Mouse (Mus musculus) CH12.LX (cell line): Measurements from ENCODE around the gene Sap25. TPM values are rescaled to one million over a fixed set of nuclear protein-coding genes. Genes with fewer than 3 reads are reported as not detected.

ENCODE experiments used
- DNase-seq: peaks from one replicate; pipeline ENCODE4 v3.0.0-alpha.2; 2013; ENCODE audit errors: extremely low read depth
- H3K27ac ChIP-seq: 2 replicates; pipeline ENCODE4 v1.5.1; 2012; ENCODE audit warnings: low read depth, mild to moderate bottlenecking, control low read depth, moderate library complexity; ENCODE audit not compliant: insufficient read depth
- H3K27me3 ChIP-seq: replicated peaks from 2 replicates; pipeline ENCODE3; 2012; ENCODE audit warnings: inconsistent platforms
- H3K36me3 ChIP-seq, 2 experiments: replicated peaks in 1 of 2; 2 replicates each; pipeline versions ENCODE3 to v1.6.1; 2012; ENCODE audit warnings: inconsistent platforms in 1 of 2, low read length in 1 of 2, mild to moderate bottlenecking in 1 of 2, mixed read lengths in 1 of 2, moderate library complexity in 1 of 2; ENCODE audit not compliant: control insufficient read depth in 1 of 2, insufficient read depth in 1 of 2
- H3K4me1 ChIP-seq, 2 experiments: 2 replicates each; pipeline ENCODE4 v1.6.1; 2012; ENCODE audit warnings: inconsistent platforms in 1 of 2, moderate library complexity in 1 of 2; ENCODE audit not compliant: insufficient read depth in 2 of 2, control insufficient read depth in 1 of 2
- H3K4me2 ChIP-seq: 2 replicates; pipeline ENCODE4 v1.6.1; 2012; ENCODE audit warnings: low read depth, mild to moderate bottlenecking, control low read depth; ENCODE audit not compliant: poor library complexity, insufficient read depth, severe bottlenecking
- H3K4me3 ChIP-seq, 3 experiments: fragments of 150-350 bp in 1 of 3; sonication (generic) in 1 of 3; replicated peaks in 1 of 3; 2 replicates each; pipeline versions ENCODE3 to v1.5.1; 2011 to 2012; ENCODE audit warnings: low read depth in 2 of 3, low read length in 2 of 3, mild to moderate bottlenecking in 2 of 3, moderate library complexity in 2 of 3, control low read depth in 1 of 3, improper control_type of control experiment in 1 of 3, inconsistent platforms in 1 of 3, mixed read lengths in 1 of 3; ENCODE audit not compliant: poor library complexity in 1 of 3
- H3K79me2 ChIP-seq: replicated peaks from 2 replicates; pipeline ENCODE4 v1.6.1; 2012; ENCODE audit warnings: mild to moderate bottlenecking, moderate library complexity; ENCODE audit not compliant: control insufficient read depth, poor library complexity, insufficient read depth, severe bottlenecking; ENCODE audit errors: extremely low read depth
- H3K9ac ChIP-seq: 2 replicates; pipeline ENCODE4 v1.6.1; 2012; ENCODE audit warnings: low read depth, mild to moderate bottlenecking, control low read depth, moderate library complexity; ENCODE audit not compliant: insufficient read depth
- H3K9me3 ChIP-seq: replicated peaks from 2 replicates; pipeline ENCODE3; 2012; ENCODE audit warnings: low read length, inconsistent platforms, mixed read lengths
- BHLHE40 ChIP-seq: IDR thresholded peaks from 2 replicates; pipeline ENCODE4 v1.6.1; 2011; ENCODE audit warnings: mild to moderate bottlenecking, low read depth, low read length, improper control_type of control experiment
- CHD2 ChIP-seq: IDR thresholded peaks from 2 replicates; pipeline ENCODE4 v1.6.1; 2011; ENCODE audit warnings: low read length, improper control_type of control experiment
- E2F4 ChIP-seq: IDR thresholded peaks from 2 replicates; pipeline ENCODE4 v1.6.1; 2011; ENCODE audit warnings: low read depth, low read length, improper control_type of control experiment; ENCODE audit not compliant: insufficient replicate concordance
- ELF1 ChIP-seq: IDR thresholded peaks from 2 replicates; pipeline ENCODE4 v1.6.1; 2014; ENCODE audit warnings: low read depth, mild to moderate bottlenecking, inconsistent platforms, low read length, improper control_type of control experiment
- EP300 ChIP-seq: IDR thresholded peaks from 2 replicates; pipeline ENCODE4 v1.6.1; 2011; ENCODE audit warnings: low read length, improper control_type of control experiment
- ETS1 ChIP-seq: conservative IDR thresholded peaks from 2 replicates; pipeline ENCODE4 v1.6.1; 2012; ENCODE audit warnings: low read depth, mild to moderate bottlenecking, inconsistent platforms, low read length, improper control_type of control experiment, moderate library complexity
- HCFC1 ChIP-seq: IDR thresholded peaks from 2 replicates; pipeline ENCODE4 v1.6.1; 2012; ENCODE audit warnings: low read depth, mild to moderate bottlenecking, inconsistent platforms, low read length, improper control_type of control experiment
- IRF4 ChIP-seq: IDR thresholded peaks from 2 replicates; pipeline ENCODE4 v1.6.1; 2014; ENCODE audit warnings: low read depth, mild to moderate bottlenecking, inconsistent platforms, low read length, improper control_type of control experiment
- JUN ChIP-seq: IDR thresholded peaks from 2 replicates; pipeline ENCODE4 v1.6.1; 2011; ENCODE audit warnings: low read depth, mild to moderate bottlenecking, low read length, improper control_type of control experiment, moderate library complexity; ENCODE audit not compliant: insufficient read depth
- JUND ChIP-seq: conservative IDR thresholded peaks from 2 replicates; pipeline ENCODE4 v1.6.1; 2011; ENCODE audit warnings: low read depth, low read length, improper control_type of control experiment
- KAT2A ChIP-seq: IDR thresholded peaks from 2 replicates; pipeline ENCODE4 v1.6.1; 2012; ENCODE audit warnings: low read length, improper control_type of control experiment, inconsistent platforms; ENCODE audit not compliant: insufficient replicate concordance
- MAX ChIP-seq: IDR thresholded peaks from 2 replicates; pipeline ENCODE4 v1.6.1; 2011; ENCODE audit warnings: low read length, improper control_type of control experiment
- MAZ ChIP-seq: IDR thresholded peaks from 2 replicates; pipeline ENCODE4 v1.6.1; 2012; ENCODE audit warnings: low read depth, mild to moderate bottlenecking, inconsistent platforms, low read length, improper control_type of control experiment, moderate library complexity
- MEF2A ChIP-seq: IDR thresholded peaks from 2 replicates; pipeline ENCODE4 v1.6.1; 2014; ENCODE audit warnings: low read depth, mild to moderate bottlenecking, inconsistent platforms, low read length, improper control_type of control experiment, borderline replicate concordance
- MXI1 ChIP-seq: IDR thresholded peaks from 2 replicates; pipeline ENCODE4 v1.6.1; 2011; ENCODE audit warnings: mild to moderate bottlenecking, low read depth, low read length, improper control_type of control experiment
- MYC ChIP-seq: IDR thresholded peaks from 2 replicates; pipeline ENCODE4 v1.6.1; 2011; ENCODE audit warnings: low read depth, mild to moderate bottlenecking, improper control_type of control experiment, low read length
- NELFE ChIP-seq: IDR thresholded peaks from 2 replicates; pipeline ENCODE4 v1.6.1; 2011; ENCODE audit warnings: low read depth, low read length, improper control_type of control experiment
- NRF1 ChIP-seq: IDR thresholded peaks from 2 replicates; pipeline ENCODE4 v1.6.1; 2014; ENCODE audit warnings: low read depth, mild to moderate bottlenecking, inconsistent platforms, low read length, improper control_type of control experiment, moderate library complexity
- PAX5 ChIP-seq: IDR thresholded peaks from 2 replicates; pipeline ENCODE4 v1.6.1; 2012; ENCODE audit warnings: low read length, inconsistent platforms, mixed read lengths
- POLR2A ChIP-seq: IDR thresholded peaks from 2 replicates; pipeline ENCODE4 v1.6.1; 2011; ENCODE audit warnings: low read depth, mild to moderate bottlenecking, improper control_type of control experiment, low read length
- RAD21 ChIP-seq: IDR thresholded peaks from 2 replicates; pipeline ENCODE4 v1.6.1; 2011; ENCODE audit warnings: low read depth, mild to moderate bottlenecking, low read length, improper control_type of control experiment, moderate library complexity
- RCOR1 ChIP-seq: conservative IDR thresholded peaks from 2 replicates; pipeline ENCODE4 v1.6.1; 2012; ENCODE audit warnings: low read depth, mild to moderate bottlenecking, inconsistent platforms, low read length, improper control_type of control experiment
- SIN3A ChIP-seq: IDR thresholded peaks from 2 replicates; pipeline ENCODE4 v1.6.1; 2012; ENCODE audit warnings: low read length, improper control_type of control experiment, inconsistent platforms
- SMC3 ChIP-seq: IDR thresholded peaks from 2 replicates; pipeline ENCODE4 v1.6.1; 2011; ENCODE audit warnings: low read depth, low read length, improper control_type of control experiment
- TBP ChIP-seq: conservative IDR thresholded peaks from 2 replicates; pipeline ENCODE4 v1.6.1; 2011; ENCODE audit warnings: low read depth, low read length, improper control_type of control experiment
- TCF12 ChIP-seq: IDR thresholded peaks from 2 replicates; pipeline ENCODE4 v1.6.1; 2014; ENCODE audit warnings: low read depth, mild to moderate bottlenecking, inconsistent platforms, low read length, improper control_type of control experiment
- UBTF ChIP-seq: IDR thresholded peaks from 2 replicates; pipeline ENCODE4 v1.6.1; 2012; ENCODE audit warnings: low read depth, mild to moderate bottlenecking, inconsistent platforms, low read length, improper control_type of control experiment, moderate library complexity
- USF2 ChIP-seq: conservative IDR thresholded peaks from 2 replicates; pipeline ENCODE4 v1.6.1; 2011; ENCODE audit warnings: low read depth, low read length, improper control_type of control experiment
- ZC3H11A ChIP-seq: IDR thresholded peaks from 2 replicates; pipeline ENCODE4 v1.6.1; 2012; ENCODE audit warnings: low read depth, mild to moderate bottlenecking, inconsistent platforms, low read length, improper control_type of control experiment
- ZKSCAN1 ChIP-seq: IDR thresholded peaks from 2 replicates; pipeline ENCODE4 v1.6.1; 2012; ENCODE audit warnings: low read depth, inconsistent platforms, low read length, improper control_type of control experiment, borderline replicate concordance
- ZNF384 ChIP-seq: IDR thresholded peaks from 2 replicates; pipeline ENCODE4 v1.6.1; 2012; ENCODE audit warnings: low read depth, low read length, improper control_type of control experiment, inconsistent platforms
- dilution Hi-C: fragments of 300-500 bp; cut with MboI; formaldehyde crosslinking; loops from 2 replicates; pipeline ENCODE4 v1.14.3; 2020; ENCODE audit warnings: low sequenced_read_pairs; ENCODE audit not compliant: extremely low pct_unique_long_range_greater_than_20kb, extremely low pct_ligation_motif_present
- in situ Hi-C: fragments of 300-500 bp; cut with MboI; formaldehyde crosslinking; loops from 3 replicates; pipeline ENCODE4 v1.14.3; 2019; ENCODE audit warnings: low sequenced_read_pairs, low pct_ligation_motif_present, low pct_unique_long_range_greater_than_20kb, mixed read lengths
- polyA plus RNA-seq: library from polyadenylated mRNA; unstranded; fragments of >175 nt; gene quantifications from 2 replicates; pipeline ENCODE4 v1.2.1, GENCODE M21; 2012; ENCODE audit warnings: low read depth; ENCODE audit not compliant: insufficient read length
- total RNA-seq, 2 experiments: library from RNA; depleted of rRNA; stranded (reverse); fragments of 300-350 nt in 1 of 2; fragments of >200 nt in 1 of 2; gene quantifications; 2 replicates each; pipeline ENCODE4 v1.2.3; 2012 to 2014

The Sap25 gene
- total and polyA plus RNA-seq, 3 experiments, result 2.1 to 16.6 (median 2.4) TPM

DNA sequence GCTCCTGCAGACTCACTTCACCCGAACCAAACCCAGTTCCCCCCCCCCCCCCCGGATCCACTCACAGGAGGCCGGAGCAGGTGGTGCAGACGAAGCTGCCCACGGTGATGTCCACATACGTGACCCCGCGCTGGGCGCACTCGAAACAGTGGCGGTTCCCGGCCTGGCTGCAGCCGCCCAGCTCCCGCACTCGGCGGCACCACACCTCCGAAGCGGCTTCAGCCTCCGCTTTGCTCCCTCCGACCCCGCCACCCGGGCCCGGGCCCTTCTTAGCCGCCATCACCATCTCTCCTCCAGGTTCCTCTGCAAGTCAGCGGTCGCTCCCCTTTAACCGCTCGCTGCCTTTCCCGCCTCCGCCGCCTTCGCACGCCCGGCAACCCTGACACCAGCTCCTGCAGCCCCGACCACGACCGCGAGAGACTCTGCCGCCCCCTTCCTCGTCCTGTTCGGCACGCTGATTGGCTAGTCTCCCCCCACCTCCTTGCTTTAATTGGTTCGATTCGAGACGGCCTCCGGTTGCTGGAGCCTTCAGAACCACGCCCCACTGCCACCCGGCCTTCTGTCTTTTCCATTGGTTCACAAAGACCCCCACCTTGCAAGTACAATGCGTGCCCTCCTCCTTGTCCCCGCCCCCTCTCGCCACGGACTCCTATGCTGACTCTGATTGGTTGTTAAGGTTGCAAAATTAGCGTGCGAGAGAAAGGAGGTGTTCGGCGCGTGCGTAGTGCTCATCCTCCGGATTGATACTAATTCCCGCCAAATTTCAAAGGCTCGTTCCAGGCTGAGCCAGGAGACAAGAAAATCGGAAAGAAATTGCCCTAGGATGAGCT is 43.4 kb downstream of the Sap25 start, which contains the start of gene Agfg2:
TSS of gene Agfg2 (minus strand) at position 433 of the 830 bp plus-strand sequence.
- H3K9ac ChIP-seq, result peak within 1 kb of the TSS; percentile 17
- peak; percentile 100 for DNase-seq
- peaks cover 4% of the 10 kb centered on the region; the same call in 1 of the 2 replicates for H3K79me2 ChIP-seq
- H3K4me2 ChIP-seq, result peak within 1 kb of the TSS; percentile 48
- in situ Hi-C loops (no loop called here), dilution Hi-C loops (no loop called here)
- peak within 1 kb of the TSS; percentile 59 to 69 (median 63) for H3K4me3 ChIP-seq
- TF ChIP-seq ETS1 (0 out of 2 replicates have a peak, but pooled peaks have one; percentile 14), PAX5 (no peak), ZKSCAN1 (no peak), CHD2 (peak; percentile 87), USF2 (no peak), SMC3 (no peak), ELF1 (peak; percentile 72), TBP (no peak), E2F4 (peak; percentile 94), POLR2A (peak; percentile 77), RAD21 (no peak; the same call in 1 of the 2 replicates), HCFC1 (peak; percentile 48; the same call in 1 of the 2 replicates), SIN3A (peak; percentile 63; the same call in 1 of the 2 replicates), UBTF (peak; percentile 62; the same call in 1 of the 2 replicates), TCF12 (peak; percentile 40; the same call in 1 of the 2 replicates), IRF4 (peak; percentile 34; the same call in 1 of the 2 replicates), JUN (no peak), NRF1 (peak; percentile 84), MEF2A (peak; percentile 31; the same call in 1 of the 2 replicates), ZNF384 (no peak), EP300 (no peak), MYC (0 out of 2 replicates have a peak, but pooled peaks have one; percentile 5), MAZ (peak; percentile 91), BHLHE40 (no peak), JUND (no peak), MAX (peak; percentile 93), KAT2A (0 out of 2 replicates have a peak, but pooled peaks have one; percentile 2), ZC3H11A (no peak), RCOR1 (no peak), NELFE (peak; percentile 68), MXI1 (peak; percentile 89)
- no peaks in the 10 kb centered on the region for H3K9me3 ChIP-seq
- peaks cover 0 to 31% of the 10 kb centered on the region in 2 experiments; a peak in 2 of 4 replicates for H3K4me1 ChIP-seq
- H3K36me3 ChIP-seq, result peaks cover 0 to 23% of the 10 kb centered on the region in 2 experiments
- H3K27me3 ChIP-seq, result no peaks in the 10 kb centered on the region
- no peak within 1 kb of the TSS for H3K27ac ChIP-seq
